Mouse (Mus musculus) layer of hippocampus, adult 11-12 months (tissue): ENCODE measurements at regions not wholly inside any gene's neighbourhood (a gene's known extent, or its start where the extent isn't known, plus 50 kb on each side); places are given as distances from the start of the nearest gene placed in this dataset.
"Not testable (repeated sequence)": the region's sequence is repeated elsewhere in the genome, so short reads cannot be mapped to it uniquely, and the experiment has no call there.

Experiments
- DNase-seq: peaks from one replicate; pipeline ENCODE4 v3.0.0; 2022; ENCODE audit warnings: low spot score

DNA sequence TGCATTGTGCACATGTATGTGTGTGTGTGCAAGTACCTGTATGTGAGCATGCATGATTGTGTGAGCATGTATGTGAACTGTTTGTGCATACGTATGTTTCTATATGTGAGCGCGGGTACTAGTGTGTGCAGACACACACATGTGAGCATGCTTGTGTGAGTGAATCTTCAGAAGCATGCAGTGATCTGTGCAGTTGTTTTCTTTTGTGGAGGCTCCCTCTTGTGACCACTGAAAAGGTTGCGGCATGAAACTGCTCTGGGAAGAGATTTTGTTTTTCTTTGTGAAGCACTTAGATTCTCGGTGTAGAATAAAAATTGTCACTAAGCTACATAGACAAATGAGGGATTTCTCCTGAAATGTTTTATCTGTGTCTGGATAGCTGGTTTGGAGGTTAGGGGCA, 189.2 kb upstream of the Rapgef5 start:
- not testable (repeated sequence) for DNase-seq

DNA sequence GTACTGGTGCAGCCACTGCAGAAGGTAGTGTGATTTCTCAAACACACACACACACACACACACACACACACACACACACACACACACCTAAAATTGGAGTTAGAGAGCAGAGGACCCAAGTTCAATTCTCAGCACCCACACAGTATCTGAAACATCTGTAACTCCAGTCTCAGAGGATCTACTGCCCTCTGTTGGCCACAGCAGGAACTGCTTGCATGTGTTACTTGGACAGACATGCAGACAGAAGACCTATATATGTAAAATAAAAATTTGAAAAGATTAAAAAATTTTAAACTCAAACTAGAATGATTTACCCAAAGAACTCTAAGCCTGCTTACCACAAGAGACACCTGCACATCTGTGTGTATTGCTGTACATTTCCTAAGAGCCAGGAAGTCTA, 185.9 kb upstream of the Rapgef5 start:
- no peak for DNase-seq

DNA sequence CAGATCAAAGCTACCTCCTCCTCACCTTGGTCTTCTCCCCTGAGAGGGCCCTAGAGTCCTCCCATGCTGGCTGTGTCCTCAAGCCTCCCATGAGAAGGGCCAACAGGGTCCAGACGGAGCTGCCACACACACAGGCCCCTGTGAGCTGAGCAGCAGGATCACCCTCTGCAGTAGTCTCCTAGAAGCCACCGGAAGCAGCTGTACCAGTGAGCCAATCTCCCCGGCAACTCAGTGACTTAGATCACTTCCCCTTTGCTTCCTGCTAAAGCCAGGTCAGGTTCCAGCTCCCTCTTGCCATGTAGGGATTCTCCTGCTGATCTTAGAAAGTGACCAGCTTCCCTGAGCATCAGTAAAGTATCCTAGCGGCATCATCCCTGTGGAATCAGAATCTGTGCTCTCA, 179.4 kb upstream of the Rapgef5 start:
- no peak for DNase-seq

DNA sequence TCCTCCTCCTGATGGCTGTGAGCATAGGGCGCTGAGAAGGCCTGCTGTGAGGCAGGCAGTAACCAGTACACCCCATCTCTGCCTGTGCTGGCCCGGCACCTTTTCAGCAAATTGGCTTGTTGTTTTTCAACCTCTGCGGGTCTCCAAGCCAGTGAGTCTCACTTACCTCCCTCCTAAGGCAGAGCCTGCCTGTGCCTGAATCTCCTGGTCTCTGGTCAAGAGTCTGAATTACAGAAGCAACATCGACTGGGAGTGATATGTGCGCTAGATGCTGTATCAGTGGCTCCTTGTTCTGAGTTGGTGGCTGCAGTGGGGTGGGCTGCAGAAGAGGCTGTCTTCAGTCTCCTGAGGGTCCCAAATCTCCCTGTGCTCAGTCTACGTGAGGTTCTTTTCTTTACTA, 174.0 kb upstream of the Rapgef5 start:
- DNase-seq = no peak

DNA sequence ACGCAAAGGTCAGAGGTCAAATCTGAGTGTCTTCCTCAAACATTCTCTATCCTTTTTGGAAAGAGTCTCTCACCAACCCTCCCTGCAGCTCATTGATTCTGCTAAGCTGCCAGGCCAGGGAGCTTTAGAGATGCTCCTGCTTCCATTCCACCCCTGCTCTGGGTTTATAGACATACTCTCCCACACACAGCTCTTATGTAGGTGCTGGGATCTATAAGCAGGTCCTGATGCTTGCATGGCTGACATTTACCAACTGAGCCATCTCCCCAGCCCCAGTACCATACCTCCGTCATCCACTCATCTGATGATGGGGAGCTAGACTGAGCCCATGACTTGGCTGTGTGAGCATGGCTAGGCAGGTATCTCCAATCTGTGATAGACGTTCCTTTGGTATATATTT, 173.2 kb upstream of the Rapgef5 start:
- no peak for DNase-seq

DNA sequence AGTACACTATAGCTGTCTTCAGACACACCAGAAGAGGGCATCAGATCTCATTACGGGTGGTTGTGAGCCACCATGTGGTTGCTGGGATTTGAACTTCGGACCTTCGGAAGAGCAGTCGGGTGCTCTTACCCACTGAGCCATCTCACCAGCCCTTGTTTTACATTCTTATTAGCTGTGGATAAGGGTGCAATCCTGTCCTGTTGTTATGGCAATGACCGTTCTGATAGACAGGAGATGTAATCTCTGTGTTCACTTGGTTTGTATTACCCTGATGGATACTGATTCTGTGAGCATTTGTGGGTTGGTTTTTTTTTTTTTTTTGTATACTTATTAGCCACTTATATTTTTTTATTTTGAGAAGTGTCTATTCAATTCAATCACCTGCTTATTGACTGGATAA, 172.7 kb upstream of the Rapgef5 start:
- not testable (repeated sequence) for DNase-seq

- peak; percentile 56 for DNase-seq
Measured at GRCm38 (mm10) chr12:117344266-117345087, 171.8 kb upstream of the Rapgef5 start.

DNA sequence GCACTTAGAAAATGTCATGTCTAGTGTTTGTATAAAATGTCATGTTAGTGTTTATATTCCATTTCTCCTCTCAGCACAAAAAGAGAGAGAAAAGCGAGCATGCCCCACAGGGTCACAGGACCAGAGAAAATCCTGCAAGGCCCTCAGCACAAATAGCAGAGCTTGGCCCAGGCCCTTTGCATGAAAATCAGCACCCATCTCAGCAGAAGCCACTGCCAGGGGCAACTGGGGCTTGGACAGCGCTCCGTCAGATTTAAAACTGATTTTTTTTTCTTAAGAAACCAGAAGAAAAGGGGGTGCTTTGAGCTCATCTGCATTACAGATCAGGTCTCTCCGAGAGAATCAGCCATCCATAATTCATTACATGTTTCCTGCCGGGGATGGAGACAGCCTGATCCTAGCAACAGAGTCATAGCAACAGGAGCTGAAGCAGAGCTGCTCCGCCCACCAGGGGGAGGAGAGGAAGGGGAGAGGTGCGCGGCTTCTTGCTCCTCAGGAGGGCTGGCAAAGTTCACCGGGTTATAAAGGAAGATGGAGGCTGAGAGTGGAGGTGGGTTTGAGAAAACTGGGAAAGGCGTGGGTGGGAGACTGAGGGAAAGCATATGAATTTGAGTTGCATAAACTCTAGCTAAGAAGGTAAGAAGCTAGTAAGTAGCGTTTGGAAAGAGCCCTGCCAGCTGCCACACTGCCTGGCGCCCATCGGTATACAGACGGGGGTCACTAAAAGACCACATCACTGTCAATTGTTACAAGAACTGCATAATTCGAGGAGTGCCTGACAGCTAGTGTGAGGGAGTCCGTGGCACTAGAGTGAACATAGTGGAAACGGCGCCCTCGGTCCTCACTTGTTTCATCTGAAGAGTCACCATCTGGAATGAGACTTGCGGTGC, 170.9 kb upstream of the Rapgef5 start:
- peak; percentile 76 for DNase-seq

DNA sequence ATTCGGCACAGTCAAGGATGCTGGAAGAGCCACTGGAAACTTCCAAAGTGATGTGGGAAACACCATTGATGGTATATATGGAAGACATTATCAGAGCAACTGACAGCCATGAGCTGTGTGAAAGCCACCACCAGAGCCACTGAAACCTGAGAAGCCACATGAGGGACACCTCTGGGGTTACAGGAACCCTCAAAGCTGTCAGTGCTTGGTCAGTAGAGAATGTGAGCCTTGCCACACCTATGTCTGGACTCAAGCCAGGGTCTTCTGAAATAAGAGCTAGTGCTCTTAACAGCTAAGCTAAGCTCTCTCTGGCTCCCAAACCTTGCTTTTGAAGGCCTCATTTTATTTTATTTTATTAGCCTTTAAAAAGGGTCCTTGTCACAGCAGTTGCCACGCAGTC, 170.2 kb upstream of the Rapgef5 start:
- DNase-seq = no peak

- no peak for DNase-seq
Measured at GRCm38 (mm10) chr12:117347135-117347534, 169.1 kb upstream of the Rapgef5 start.

DNA sequence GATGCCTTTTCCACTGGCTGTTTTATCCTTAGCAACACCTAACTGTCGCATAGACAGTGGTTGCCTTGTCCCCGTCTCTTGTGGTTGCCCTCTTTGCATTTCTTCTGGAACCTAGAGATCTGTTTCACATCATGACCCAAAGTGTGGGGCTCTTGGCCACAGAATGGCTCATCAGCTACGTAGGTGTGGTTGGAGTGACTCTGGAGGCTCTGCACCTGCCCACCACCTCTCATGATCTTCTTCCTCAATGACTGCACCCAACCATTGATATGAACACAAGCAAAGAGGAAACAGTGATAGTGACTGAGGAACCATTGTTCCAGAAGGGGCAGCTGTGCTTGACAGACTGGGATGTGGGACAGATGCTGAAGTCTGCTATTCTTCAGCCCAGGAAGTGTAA, 167.8 kb upstream of the Rapgef5 start:
- DNase-seq = no peak

DNA sequence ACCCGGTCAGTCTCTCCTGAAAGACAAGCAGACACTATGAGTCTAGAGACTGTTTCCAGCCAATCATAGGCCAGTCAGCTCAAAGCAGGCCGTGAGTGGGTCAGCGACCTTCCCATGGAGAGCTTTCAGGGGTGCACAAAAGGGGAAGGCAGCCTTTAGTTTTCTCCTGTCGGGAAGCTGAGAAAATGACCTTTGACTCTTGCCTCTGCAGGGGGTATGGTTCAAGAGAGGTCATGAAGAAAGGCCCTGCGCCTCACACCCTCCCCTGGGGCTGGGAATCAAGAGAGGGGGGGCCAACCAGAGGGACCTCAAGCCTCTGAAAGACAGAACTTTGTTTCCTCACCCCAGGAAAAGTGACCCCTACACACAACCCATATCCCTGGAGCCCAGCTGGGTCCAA, 164.4 kb upstream of the Rapgef5 start:
- no peak for DNase-seq

DNA sequence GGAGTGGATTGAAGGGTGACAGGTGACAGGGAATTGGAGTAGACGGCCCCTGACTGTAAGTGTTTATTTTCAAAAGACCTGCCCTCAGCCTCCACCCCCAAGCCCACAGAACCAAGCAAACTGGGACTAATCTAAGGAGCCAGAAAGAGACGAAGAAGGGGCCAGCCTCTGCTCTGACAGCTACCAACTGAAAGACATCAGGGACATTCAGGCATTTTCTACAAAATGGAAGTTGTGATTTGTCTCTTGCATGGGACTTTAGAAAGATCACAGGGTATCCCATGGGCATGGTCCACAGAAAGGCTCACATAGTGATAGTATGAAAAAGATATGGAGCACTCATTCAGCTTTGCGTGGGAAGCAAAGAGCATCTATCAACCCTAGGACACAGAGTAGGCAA, 163.8 kb upstream of the Rapgef5 start:
- DNase-seq = no peak

DNA sequence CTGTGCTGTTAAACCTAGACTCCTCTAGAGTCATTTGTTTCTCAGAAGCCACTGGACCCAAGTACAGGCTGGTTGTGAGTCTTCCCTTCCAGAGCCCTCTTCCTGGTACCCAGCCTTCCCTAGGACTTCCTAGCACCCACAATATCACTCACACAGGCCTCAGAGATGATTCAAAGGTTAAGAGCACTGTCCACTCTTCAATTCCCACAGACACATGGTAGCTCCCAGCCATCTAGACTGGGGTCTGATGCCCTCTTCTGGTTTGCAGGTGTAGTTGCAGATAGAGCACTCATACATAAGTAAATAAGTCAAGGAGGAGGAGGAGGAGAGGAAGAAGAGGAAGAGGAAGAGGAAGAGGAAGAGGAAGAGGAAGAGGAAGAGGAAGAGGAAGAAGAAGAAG, 163.3 kb upstream of the Rapgef5 start:
- no peak for DNase-seq

DNA sequence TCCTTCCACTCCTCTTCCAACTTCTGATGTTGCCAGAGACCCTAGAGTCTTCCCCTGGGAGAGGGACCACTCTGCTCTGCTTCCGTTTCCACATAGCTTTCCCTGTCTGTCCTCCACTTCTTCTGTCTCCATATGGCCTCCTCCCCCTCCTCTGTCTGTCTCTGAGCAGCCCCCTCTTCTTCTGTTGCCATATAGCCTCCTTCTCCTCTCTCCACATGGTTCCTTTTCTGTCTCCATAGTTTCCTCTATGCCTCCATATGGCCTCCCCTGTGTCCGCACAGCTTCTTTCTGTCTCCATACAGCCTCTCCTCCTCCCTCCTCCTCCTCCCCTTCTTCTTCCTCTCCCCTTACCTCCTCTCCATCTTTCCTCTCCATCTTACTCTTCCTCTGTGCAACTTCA, 158.5 kb upstream of the Rapgef5 start:
- peak; percentile 31 for DNase-seq

- DNase-seq = no peak
Measured at GRCm38 (mm10) chr12:117358891-117359290, 157.4 kb upstream of the Rapgef5 start.

- DNase-seq = no peak
Measured at GRCm38 (mm10) chr12:117360215-117360614, 156.1 kb upstream of the Rapgef5 start.

DNA sequence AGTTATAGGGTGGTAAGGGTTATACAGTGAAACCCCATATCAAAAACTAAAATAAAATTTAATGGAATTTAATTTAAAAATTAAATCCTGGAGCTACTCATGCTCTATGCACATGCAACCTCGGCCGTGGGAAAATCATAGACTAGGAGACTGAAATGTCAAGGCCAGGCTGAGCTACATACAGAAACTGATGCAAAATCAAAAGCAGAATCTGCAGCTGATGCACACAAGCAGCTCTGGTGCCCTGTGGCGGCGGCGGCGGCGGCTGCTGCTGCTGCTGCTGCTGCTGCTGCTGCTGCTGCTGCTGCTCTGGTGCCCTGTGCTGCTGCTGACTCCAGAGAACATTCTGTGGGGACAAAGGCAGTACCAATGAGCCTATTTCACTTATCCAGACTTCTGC, 154.5 kb upstream of the Rapgef5 start:
- DNase-seq = no peak

- DNase-seq = not testable (repeated sequence)
Measured at GRCm38 (mm10) chr12:117363457-117363856, 152.8 kb upstream of the Rapgef5 start.

DNA sequence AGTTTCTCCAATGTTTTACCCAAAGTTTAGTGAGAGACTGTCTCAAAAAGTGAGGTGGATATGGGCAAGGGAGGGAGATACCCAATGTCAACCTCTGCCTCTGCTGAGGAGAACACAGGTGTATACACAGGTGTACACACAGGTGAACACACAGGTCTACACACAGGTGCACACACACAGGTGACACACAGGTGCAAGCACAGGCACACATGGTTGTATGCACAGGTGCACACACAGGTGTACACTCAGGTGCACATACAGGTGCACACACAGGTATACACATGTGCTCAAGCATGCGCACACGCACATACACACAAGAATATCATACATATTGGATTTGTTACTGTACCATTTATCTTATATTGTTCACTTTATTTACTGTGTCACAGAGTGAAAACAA, 151.1 kb upstream of the Rapgef5 start:
- DNase-seq = no peak

DNA sequence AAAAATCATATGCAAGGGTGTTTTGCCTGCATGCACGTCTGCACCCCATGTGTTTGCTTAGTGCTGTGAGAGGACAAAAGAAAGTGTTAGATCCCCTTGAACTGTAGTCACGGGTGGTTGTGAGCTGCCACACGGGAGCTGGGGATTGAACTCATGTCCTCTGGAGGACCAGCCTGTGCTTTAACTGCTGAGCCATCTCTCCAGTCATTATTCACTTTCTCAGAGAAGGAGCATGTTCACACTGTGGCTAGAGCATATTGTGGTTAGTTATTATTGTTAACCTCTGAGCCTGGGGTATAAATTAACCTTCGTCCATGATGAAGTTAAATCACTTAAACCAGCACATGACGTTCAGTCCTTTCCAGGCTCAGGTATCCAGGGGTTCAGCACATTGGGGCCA, 150.4 kb upstream of the Rapgef5 start:
- DNase-seq = no peak

GRCm38 (mm10) chr12:117378297-117378887, 137.9 kb upstream of the Rapgef5 start:
- DNase-seq = no peak
